Mouse (Mus musculus): ENCODE results near the gene Gm21627. TPM values are rescaled to one million over a fixed set of nuclear protein-coding genes. Genes with fewer than 3 reads are reported as not detected.
"Not testable (repeated sequence)": the region's sequence is repeated elsewhere in the genome, so short reads cannot be mapped to it uniquely, and the experiment has no call there.

Gene Gm21627
- polyA plus RNA-seq (2014; fragmentation: Nextera tagmentation; extraction: Ambion mirVana), result not detected in 2 replicates

- H3K9ac ChIP-seq (ENCODE audit: low read length); H3K27me3 ChIP-seq (ENCODE audit: control insufficient read depth, insufficient read depth, low read length); H3K9me3 ChIP-seq (ENCODE audit: control insufficient read depth, low read length); H3K4me3 ChIP-seq (ENCODE audit: low read depth, low read length); H3K4me1 ChIP-seq (ENCODE audit: control insufficient read depth, insufficient read depth, low read length); H3K36me3 ChIP-seq (ENCODE audit: control insufficient read depth, insufficient read depth, low read length); ATAC-seq (ENCODE audit: insufficient number of reproducible peaks, low FRiP score, low TSS enrichment, low read depth); DNase-seq (ENCODE audit: low spot score); H3K4me2 ChIP-seq (ENCODE audit: low read depth, severe bottlenecking); H3K27ac ChIP-seq (replicated peaks; ENCODE audit: low read depth, low read length): not testable (repeated sequence)
- no CpG with 5 or more reads among the region's 6 CpGs for WGBS
These were observed at the start of gene Gm21627 for GRCm38 (mm10) chrY:63228127-63228526. Gene Gm21627, plus strand, starts transcription at chrY:63228427.

Data from limb, embryonic 11.5 days (tissue).